17 mouse cellular contexts compared by ENCODE assay signal in genomic region chr5:53507371-53507770, GRCm38 (mm10).
"Had no signal": no experiment of that assay in that cellular context is flagged by ENCODE, and none has a peak within 500 bp of the region (broad histone marks: within the 10 kb centered on the region; RNA-seq: fewer than 3 reads in every experiment).

No protein-coding gene starts in this region.

- H3K4me3 ChIP-seq: lung, embryonic 15.5 days; megakaryocyte, embryonic 14.5 days; midbrain, embryonic 13.5 days; midbrain, embryonic 15.5 days; neural tube, embryonic 12.5 days; stomach, embryonic 15.5 days had no signal

- H3K9ac ChIP-seq: liver, postnatal 0 days; lung, embryonic 15.5 days; midbrain, embryonic 13.5 days; midbrain, embryonic 15.5 days; neural tube, embryonic 12.5 days; stomach, embryonic 15.5 days had no signal

- DNase-seq: liver, postnatal 0 days; lung, adult 2 months; lung, postnatal 14 days; lung, postnatal 36 days; right cerebral cortex, postnatal 14 days; spleen, adult 18-20 months; thymus, adult 2 months; thymus, postnatal 25 days; thymus, postnatal 4 days had no signal

- H3K4me1 ChIP-seq: lung, embryonic 15.5 days; midbrain, embryonic 13.5 days; midbrain, embryonic 15.5 days; neural tube, embryonic 12.5 days; stomach, embryonic 15.5 days had no signal

- H3K27me3 ChIP-seq: lung, embryonic 15.5 days; megakaryocyte, embryonic 14.5 days; midbrain, embryonic 13.5 days; midbrain, embryonic 15.5 days; neural tube, embryonic 12.5 days; stomach, embryonic 15.5 days had no signal

- H3K36me3 ChIP-seq: lung, embryonic 15.5 days; midbrain, embryonic 13.5 days; midbrain, embryonic 15.5 days; neural tube, embryonic 12.5 days; stomach, embryonic 15.5 days had no signal

- H3K9me3 ChIP-seq: lung, embryonic 15.5 days; megakaryocyte, embryonic 14.5 days; midbrain, embryonic 13.5 days; midbrain, embryonic 15.5 days; neural tube, embryonic 12.5 days; stomach, embryonic 15.5 days had no signal

- H3K27ac ChIP-seq: lung, embryonic 15.5 days; macrophage; midbrain, embryonic 13.5 days; midbrain, embryonic 15.5 days; neural tube, embryonic 12.5 days; stomach, embryonic 15.5 days; stomach, postnatal 0 days had no signal
